Mouse (Mus musculus) MEL (cell line): ENCODE measurements around the gene Gngt2. TPM values are rescaled to one million over a fixed set of nuclear protein-coding genes. Genes with fewer than 3 reads are reported as not detected.

ENCODE experiments used
- DNase-seq: peaks from one replicate; pipeline ENCODE4 v3.0.0; 2011; ENCODE audit warnings: low read depth, low spot score
- H3K27ac ChIP-seq: 2 replicates; pipeline ENCODE4 v1.5.1; 2012; ENCODE audit warnings: low read depth, mild to moderate bottlenecking, control low read depth, low read length, moderate library complexity; ENCODE audit not compliant: control insufficient read depth
- H3K27me3 ChIP-seq, 2 experiments: fragments of 150-350 bp in 1 of 2; sonication (generic) in 1 of 2; 2 replicates each; pipeline ENCODE4 v1.6.1; 2012; ENCODE audit warnings: low read length in 2 of 2, mild to moderate bottlenecking in 2 of 2, improper control_type of control experiment in 1 of 2, moderate library complexity in 1 of 2; ENCODE audit not compliant: insufficient read depth in 2 of 2, control insufficient read depth in 1 of 2
- H3K36me3 ChIP-seq, 2 experiments: 2 replicates each; pipeline ENCODE4 v1.6.1; 2012 to 2014; ENCODE audit warnings: low read length in 2 of 2, improper control_type of control experiment in 1 of 2, inconsistent platforms in 1 of 2, mild to moderate bottlenecking in 1 of 2; ENCODE audit not compliant: insufficient read depth in 2 of 2, control insufficient read depth in 1 of 2
- H3K4me1 ChIP-seq, 2 experiments: fragments of 150-350 bp in 1 of 2; sonication (generic) in 1 of 2; 2 replicates each; pipeline ENCODE4 v1.6.1; 2012; ENCODE audit warnings: low read length in 2 of 2, improper control_type of control experiment in 1 of 2, mild to moderate bottlenecking in 1 of 2; ENCODE audit not compliant: insufficient read depth in 2 of 2, control insufficient read depth in 1 of 2
- H3K4me3 ChIP-seq, 2 experiments: fragments of 150-350 bp in 1 of 2; sonication (generic) in 1 of 2; 2 replicates each; pipeline ENCODE4 v1.5.1; 2012; ENCODE audit warnings: low read depth in 2 of 2, low read length in 2 of 2, mild to moderate bottlenecking in 2 of 2, moderate library complexity in 2 of 2, control low read depth in 1 of 2, improper control_type of control experiment in 1 of 2; ENCODE audit not compliant: control insufficient read depth in 1 of 2, insufficient read depth in 1 of 2
- H3K79me2 ChIP-seq: 2 replicates; pipeline ENCODE4 v1.6.1; 2012; ENCODE audit warnings: mild to moderate bottlenecking, low read length, moderate library complexity; ENCODE audit not compliant: control insufficient read depth, poor library complexity, insufficient read depth
- H3K9ac ChIP-seq: 2 replicates; pipeline ENCODE4 v1.6.1; 2012; ENCODE audit warnings: low read depth, mild to moderate bottlenecking, control low read depth, low read length, moderate library complexity; ENCODE audit not compliant: control insufficient read depth, poor library complexity, severe bottlenecking
- H3K9me3 ChIP-seq: fragments of 150-350 bp; sonication (generic); replicated peaks from 2 replicates; pipeline ENCODE4 v1.6.1; 2012; ENCODE audit warnings: mild to moderate bottlenecking, low read length, improper control_type of control experiment, moderate library complexity; ENCODE audit not compliant: insufficient read depth
- CHD1 ChIP-seq: IDR thresholded peaks from 2 replicates; pipeline ENCODE4 v1.6.1; 2012; ENCODE audit warnings: low read depth, mild to moderate bottlenecking, inconsistent platforms, low read length, improper control_type of control experiment
- ELF1 ChIP-seq: IDR thresholded peaks from 2 replicates; pipeline ENCODE4 v1.6.1; 2014; ENCODE audit warnings: low read depth, mild to moderate bottlenecking, inconsistent platforms, low read length, improper control_type of control experiment, moderate library complexity
- EP300 ChIP-seq, 2 experiments: IDR thresholded peaks; 2 replicates each; pipeline ENCODE4 v1.6.1; 2011; ENCODE audit warnings: improper control_type of control experiment in 2 of 2, low read length in 2 of 2, low read depth in 1 of 2, mild to moderate bottlenecking in 1 of 2
- HCFC1 ChIP-seq: IDR thresholded peaks from 2 replicates; pipeline ENCODE4 v1.6.1; 2012; ENCODE audit warnings: low read depth, mild to moderate bottlenecking, inconsistent platforms, low read length, improper control_type of control experiment, moderate library complexity
- JUND ChIP-seq: IDR thresholded peaks from 2 replicates; pipeline ENCODE4 v1.6.1; 2011; ENCODE audit warnings: low read depth, mild to moderate bottlenecking, improper control_type of control experiment, low read length
- MAFK ChIP-seq: IDR thresholded peaks from 2 replicates; pipeline ENCODE4 v1.6.1; 2011; ENCODE audit warnings: low read depth, mild to moderate bottlenecking, low read length, improper control_type of control experiment, borderline replicate concordance
- MAZ ChIP-seq: IDR thresholded peaks from 2 replicates; pipeline ENCODE4 v1.6.1; 2012; ENCODE audit warnings: low read depth, mild to moderate bottlenecking, inconsistent platforms, low read length, improper control_type of control experiment
- MXI1 ChIP-seq: IDR thresholded peaks from 2 replicates; pipeline ENCODE4 v1.6.1; 2011; ENCODE audit warnings: mild to moderate bottlenecking, low read depth, low read length, improper control_type of control experiment
- MYB ChIP-seq: IDR thresholded peaks from 2 replicates; pipeline ENCODE4 v1.6.1; 2011; ENCODE audit warnings: mild to moderate bottlenecking, low read depth, low read length, improper control_type of control experiment
- MYC ChIP-seq: IDR thresholded peaks from 2 replicates; pipeline ENCODE4 v1.6.1; 2011; ENCODE audit warnings: low read depth, mild to moderate bottlenecking, low read length, improper control_type of control experiment, moderate library complexity
- NELFE ChIP-seq: IDR thresholded peaks from 2 replicates; pipeline ENCODE4 v1.6.1; 2011; ENCODE audit warnings: low read depth, low read length, improper control_type of control experiment
- RAD21 ChIP-seq: IDR thresholded peaks from 2 replicates; pipeline ENCODE4 v1.6.1; 2011; ENCODE audit warnings: mild to moderate bottlenecking, low read depth, low read length, improper control_type of control experiment
- RCOR1 ChIP-seq: IDR thresholded peaks from 2 replicates; pipeline ENCODE4 v1.6.1; 2012; ENCODE audit warnings: low read depth, mild to moderate bottlenecking, inconsistent platforms, low read length, improper control_type of control experiment
- SIN3A ChIP-seq: IDR thresholded peaks from 2 replicates; pipeline ENCODE4 v1.6.1; 2012; ENCODE audit warnings: low read length, improper control_type of control experiment, inconsistent platforms
- SMC3 ChIP-seq: IDR thresholded peaks from 2 replicates; pipeline ENCODE4 v1.6.1; 2011; ENCODE audit warnings: low read depth, low read length, improper control_type of control experiment
- UBTF ChIP-seq: IDR thresholded peaks from 2 replicates; pipeline ENCODE4 v1.6.1; 2012; ENCODE audit warnings: low read depth, mild to moderate bottlenecking, inconsistent platforms, low read length, improper control_type of control experiment, moderate library complexity, borderline replicate concordance; ENCODE audit not compliant: insufficient read depth
- polyA plus RNA-seq, 2 experiments: library from polyadenylated mRNA; stranded (reverse) in 1 of 2; unstranded in 1 of 2; fragments of >175 nt in 1 of 2; fragments of >200 nt in 1 of 2; gene quantifications; 2 replicates each; pipeline versions ENCODE4 v1.2.1 to v1.2.4; 2012; ENCODE audit warnings: low replicate concordance in 2 of 2, low read depth in 1 of 2; ENCODE audit not compliant: insufficient read length in 2 of 2, insufficient read depth in 1 of 2, missing spikeins in 1 of 2
- total RNA-seq: library from RNA; depleted of rRNA; stranded (reverse); fragments of 300-350 nt; gene quantifications from 2 replicates; pipeline ENCODE4 v1.2.3, GENCODE M21; 2012

Gngt2 gene
- total and polyA plus RNA-seq, 3 experiments, result 23.5 to 25.9 TPM; not detected in 1

DNA sequence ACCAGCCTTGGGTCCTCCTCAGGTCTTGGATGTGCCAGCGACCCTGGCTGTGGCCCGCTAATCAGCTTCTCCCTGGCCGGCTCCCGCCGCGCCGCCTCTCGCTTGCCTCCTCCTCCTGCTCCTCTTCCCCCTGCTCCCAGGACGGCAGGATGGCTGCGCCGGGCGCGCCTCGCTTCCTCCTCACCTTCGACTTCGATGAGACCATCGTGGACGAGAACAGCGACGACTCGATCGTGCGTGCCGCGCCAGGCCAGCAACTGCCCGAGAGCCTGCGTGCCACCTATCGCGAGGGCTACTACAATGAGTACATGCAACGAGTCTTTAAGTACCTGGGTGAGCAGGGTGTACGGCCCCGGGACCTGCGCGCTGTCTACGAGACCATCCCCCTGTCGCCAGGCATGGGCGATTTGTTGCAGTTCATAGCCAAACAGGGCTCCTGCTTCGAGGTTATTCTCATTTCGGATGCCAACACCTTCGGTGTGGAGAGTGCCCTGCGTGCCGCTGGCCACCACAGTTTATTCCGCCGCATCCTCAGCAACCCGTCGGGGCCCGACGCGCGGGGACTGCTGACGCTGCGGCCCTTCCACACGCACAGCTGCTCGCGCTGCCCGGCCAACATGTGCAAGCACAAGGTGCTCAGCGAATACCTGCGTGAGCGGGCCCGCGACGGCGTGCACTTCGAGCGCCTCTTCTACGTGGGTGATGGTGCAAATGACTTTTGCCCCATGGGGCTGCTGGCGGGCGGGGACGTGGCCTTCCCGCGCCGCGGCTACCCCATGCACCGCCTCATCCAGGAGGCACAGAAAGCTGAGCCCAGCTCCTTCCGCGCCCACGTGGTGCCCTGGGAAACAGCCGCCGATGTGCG lies 6.4 kb upstream of the Gngt2 start:
- H3K4me3 ChIP-seq, result no peak overlapping the region
- TF ChIP-seq NELFE (no peak), CHD1 (no peak), ELF1 (no peak), MAFK (no peak), MXI1 (no peak), MYB (no peak), RAD21 (no peak), UBTF (no peak), SIN3A (no peak), JUND (no peak), MYC (no peak)
- no peak overlapping the region for H3K27ac ChIP-seq
- no peaks in the 10 kb centered on the region; the same call in 1 of the 2 replicates for H3K79me2 ChIP-seq
- H3K36me3 ChIP-seq, result peaks cover 0 to 29% of the 10 kb centered on the region in 2 experiments; a peak in 2 of 4 replicates
- DNase-seq, result no peak
- H3K27me3 ChIP-seq, result no peaks in the 10 kb centered on the region
- no peaks in the 10 kb centered on the region for H3K9me3 ChIP-seq
- peaks cover 26 to 55% of the 10 kb centered on the region in 2 experiments for H3K4me1 ChIP-seq
- H3K9ac ChIP-seq, result no peak overlapping the region

DNA sequence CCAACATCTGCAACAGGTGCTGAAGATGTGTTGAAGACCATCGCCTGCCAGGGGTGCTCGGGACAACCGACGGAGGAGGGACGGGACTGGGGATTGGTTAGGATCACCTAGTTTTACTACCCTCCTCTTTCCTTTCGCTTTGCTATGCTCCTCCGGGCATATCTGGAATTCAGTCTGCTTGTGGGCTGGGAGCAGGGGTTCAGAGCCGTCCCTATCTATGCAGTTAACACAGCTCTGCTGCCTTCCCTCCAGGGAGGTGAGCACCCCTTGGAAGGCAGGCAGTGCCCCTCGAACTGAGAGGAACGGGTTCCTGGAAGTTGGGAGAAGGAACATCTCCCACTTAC lies 5.8 kb upstream of the Gngt2 start:
- Histone ChIP-seq H3K9ac (no peak overlapping the region), H3K36me3 (peaks cover 0 to 34% of the 10 kb centered on the region in 2 experiments; a peak in 2 of 4 replicates), H3K79me2 (no peaks in the 10 kb centered on the region; the same call in 1 of the 2 replicates), H3K4me3 (no peak overlapping the region), H3K27me3 (no peaks in the 10 kb centered on the region), H3K27ac (no peak overlapping the region), H3K4me1 (peaks cover 32 to 59% of the 10 kb centered on the region in 2 experiments), H3K9me3 (no peaks in the 10 kb centered on the region)
- TF ChIP-seq RCOR1, result no peak
- TF ChIP-seq HCFC1, result no peak
- no peak for TF ChIP-seq SMC3
- TF ChIP-seq CHD1, result no peak
- no peak for TF ChIP-seq EP300 (IDR thresholded peaks at IDR 0.05; ENCODE audit: low read depth in 1 of 2, low read length in 2 of 2)
- no peak for TF ChIP-seq NELFE
- no peak for TF ChIP-seq MAZ
- no peak for DNase-seq
